Mouse (Mus musculus): ENCODE results near the gene Slc4a5.

GRCm38 (mm10) chr6:83273733-83274132, 54.1 kb downstream of the Slc4a5 start:
- TF ChIP-seq POLR2A (IDR thresholded peaks at IDR 0.05; ENCODE audit: insufficient read length, low read depth) (no peak), USF1 (IDR thresholded peaks at IDR 0.05; ENCODE audit: low read depth) (no peak), MYOD1 (IDR thresholded peaks at IDR 0.05; ENCODE audit: control insufficient read depth in 1 of 3, insufficient read length in 2 of 3, low read depth in 2 of 3) (no peak), E2F4 (IDR thresholded peaks at IDR 0.05; ENCODE audit: insufficient read depth) (no peak), POLR2AphosphoS2 (IDR thresholded peaks at IDR 0.05; ENCODE audit: insufficient read length, low read depth) (no peak), MYOG (IDR thresholded peaks at IDR 0.05; ENCODE audit: control insufficient read depth in 1 of 3, insufficient read depth in 1 of 3, insufficient read length in 2 of 3, low read depth in 2 of 3) (no peak)
